Mouse (Mus musculus) hindbrain, embryonic 16.5 days (tissue): ENCODE results near the gene Glis3. TPM values are rescaled to one million over a fixed set of nuclear protein-coding genes. Genes with fewer than 3 reads are reported as not detected.

ENCODE experiments used
- ATAC-seq: fragments of 200-750 bp; cut with Nextera tagmentation; 2 replicates; pipeline ENCODE4 v1.8.0; 2017; ENCODE audit warnings: moderate TSS enrichment, moderate library complexity
- H3K27ac ChIP-seq: fragments of 300-500 bp; sonication (generic); 2 replicates; pipeline ENCODE4 v1.5.1; 2014; ENCODE audit warnings: low read depth, mild to moderate bottlenecking, control low read depth, low read length, moderate library complexity
- H3K27me3 ChIP-seq: fragments of 300-500 bp; sonication (generic); replicated peaks from 2 replicates; pipeline ENCODE4 v1.6.1; 2014; ENCODE audit warnings: low read length; ENCODE audit not compliant: control insufficient read depth, insufficient read depth
- H3K36me3 ChIP-seq: fragments of 300-500 bp; sonication (generic); 2 replicates; pipeline ENCODE4 v1.6.1; 2014; ENCODE audit warnings: mild to moderate bottlenecking, low read length, moderate library complexity, mixed read lengths; ENCODE audit not compliant: control insufficient read depth, insufficient read depth
- H3K4me1 ChIP-seq: fragments of 300-500 bp; sonication (generic); 2 replicates; pipeline ENCODE4 v1.6.1; 2014; ENCODE audit warnings: low read depth, low read length; ENCODE audit not compliant: control insufficient read depth, insufficient read depth
- H3K4me2 ChIP-seq: fragments of 300-500 bp; sonication (generic); 2 replicates; pipeline ENCODE4 v1.6.1; 2014; ENCODE audit warnings: mild to moderate bottlenecking, low read length, control low read depth, moderate library complexity
- H3K4me3 ChIP-seq: fragments of 300-500 bp; sonication (generic); 2 replicates; pipeline ENCODE4 v1.5.1; 2014; ENCODE audit warnings: mild to moderate bottlenecking, low read length, control low read depth, moderate library complexity
- H3K9ac ChIP-seq: fragments of 300-500 bp; sonication (generic); 2 replicates; pipeline ENCODE4 v1.6.1; 2014; ENCODE audit warnings: low read depth, mild to moderate bottlenecking, control low read depth, low read length, moderate library complexity
- H3K9me3 ChIP-seq: fragments of 300-500 bp; sonication (generic); 2 replicates; pipeline ENCODE4 v1.6.1; 2014; ENCODE audit warnings: mild to moderate bottlenecking, low read length, moderate library complexity; ENCODE audit not compliant: control insufficient read depth
- WGBS: fragments of 180-500 bp; shearing (Covaris S2); extraction: QIAGEN DNeasy Blood & Tissue Kit; methylation state at CpG from one replicate; pipeline ENCODE4 v1.1.7; 2014; 5-methylcytosine and 5-hydroxymethylcytosine counted together
- polyA plus RNA-seq: library from polyadenylated mRNA; unstranded; fragments of >200 nt; fragmentation: Nextera tagmentation; extraction: Ambion mirVana; gene quantifications from 2 replicates; pipeline ENCODE4 v1.2.1, GENCODE M21; 2015

The Glis3 gene
- polyA plus RNA-seq, 1 experiment from 2014 or later = 2.5 TPM

DNA sequence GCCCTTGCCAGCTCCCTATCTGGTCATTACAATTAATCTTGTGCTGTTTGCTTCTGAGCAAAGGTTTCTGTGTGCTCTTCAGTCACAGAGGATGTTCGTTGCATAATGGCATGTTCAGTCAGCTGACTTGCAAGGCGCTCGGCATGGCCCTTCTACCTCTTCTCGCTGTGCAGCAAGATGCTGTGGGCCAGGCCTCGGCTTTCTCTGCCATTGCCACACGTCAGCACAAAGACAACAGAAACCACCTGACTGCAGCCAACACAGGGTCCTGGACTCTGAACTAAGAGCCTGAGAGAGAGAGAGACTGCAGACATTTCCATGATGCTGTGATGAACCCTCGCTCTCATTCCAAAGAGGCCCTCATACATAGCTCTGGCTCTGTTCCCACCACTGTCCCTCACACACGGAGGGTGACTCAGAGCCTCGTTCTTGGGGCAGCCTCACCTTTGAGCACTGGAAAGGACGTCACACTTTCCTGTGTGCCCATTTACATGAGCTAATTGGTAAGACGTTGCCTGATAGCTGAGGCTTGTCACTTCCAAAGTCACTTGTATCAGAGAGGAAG, 380.6 kb downstream of the Glis3 start:
- no peaks in the 10 kb centered on the region for H3K4me1 ChIP-seq
- no peak overlapping the region for H3K4me3 ChIP-seq
- no peaks in the 10 kb centered on the region for H3K36me3 ChIP-seq
- H3K9me3 ChIP-seq = no peaks in the 10 kb centered on the region
- no peak overlapping the region for H3K4me2 ChIP-seq
- 0 out of 2 replicates have a peak, but pooled peaks have one; percentile 2 for ATAC-seq
- 61% methylated on average over 11 of the region's 11 CpGs for WGBS
- H3K27me3 ChIP-seq = no peaks in the 10 kb centered on the region
- no peak overlapping the region for H3K9ac ChIP-seq
- H3K27ac ChIP-seq = no peak overlapping the region

DNA sequence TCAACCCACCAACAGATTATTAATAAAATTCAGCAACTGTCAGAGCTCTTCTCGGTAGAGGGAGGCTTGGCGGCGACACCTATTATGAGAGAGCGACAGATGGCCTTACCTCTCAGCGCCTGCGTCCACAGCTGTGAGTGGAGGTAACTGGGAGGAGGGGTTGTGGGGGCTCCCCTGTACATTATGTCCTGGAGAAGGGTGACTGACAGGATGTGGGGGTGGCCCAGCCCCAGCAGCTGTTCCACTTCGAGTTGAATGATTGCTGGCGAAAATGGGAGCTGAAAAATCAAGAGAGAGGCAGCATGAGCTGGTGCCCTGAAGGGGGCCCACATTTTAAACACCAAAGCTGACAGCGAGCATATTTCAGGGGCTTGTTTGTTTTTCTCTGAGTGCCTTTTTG, 381.2 kb downstream of the Glis3 start:
- Histone ChIP-seq H3K4me1 (no peaks in the 10 kb centered on the region), H3K27me3 (no peaks in the 10 kb centered on the region), H3K27ac (no peak overlapping the region), H3K4me3 (no peak overlapping the region), H3K36me3 (no peaks in the 10 kb centered on the region), H3K9ac (no peak overlapping the region), H3K9me3 (no peaks in the 10 kb centered on the region), H3K4me2 (no peak overlapping the region)
- ATAC-seq = peak; percentile 52
- 62% methylated on average over 9 of the region's 9 CpGs for WGBS

DNA sequence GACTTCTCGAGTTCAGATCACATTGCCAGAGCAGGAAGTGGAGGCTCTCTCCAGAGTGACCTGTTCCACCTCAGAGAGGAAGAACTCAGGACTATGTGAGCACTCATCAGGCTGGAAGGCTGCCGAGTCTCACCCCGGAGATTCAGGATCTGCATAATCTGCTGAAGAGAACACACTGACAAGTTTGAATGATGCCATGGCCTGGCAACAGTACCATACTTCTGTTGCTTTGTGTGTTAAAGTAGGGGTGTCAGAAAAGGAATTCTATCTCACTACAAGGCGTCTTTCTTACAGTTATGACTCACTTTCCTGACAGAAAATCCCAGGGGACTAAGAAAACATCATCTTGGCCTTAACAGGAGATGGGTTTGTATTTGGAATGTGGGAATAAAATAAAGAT, 388.3 kb downstream of the Glis3 start:
- H3K27ac ChIP-seq = no peak overlapping the region
- no peaks in the 10 kb centered on the region for H3K9me3 ChIP-seq
- no peak for ATAC-seq
- no peaks in the 10 kb centered on the region for H3K4me1 ChIP-seq
- H3K36me3 ChIP-seq = no peaks in the 10 kb centered on the region
- WGBS = 68% methylated on average over 4 of the region's 4 CpGs
- no peak overlapping the region for H3K4me2 ChIP-seq
- no peak overlapping the region for H3K4me3 ChIP-seq
- no peaks in the 10 kb centered on the region for H3K27me3 ChIP-seq
- no peak overlapping the region for H3K9ac ChIP-seq

DNA sequence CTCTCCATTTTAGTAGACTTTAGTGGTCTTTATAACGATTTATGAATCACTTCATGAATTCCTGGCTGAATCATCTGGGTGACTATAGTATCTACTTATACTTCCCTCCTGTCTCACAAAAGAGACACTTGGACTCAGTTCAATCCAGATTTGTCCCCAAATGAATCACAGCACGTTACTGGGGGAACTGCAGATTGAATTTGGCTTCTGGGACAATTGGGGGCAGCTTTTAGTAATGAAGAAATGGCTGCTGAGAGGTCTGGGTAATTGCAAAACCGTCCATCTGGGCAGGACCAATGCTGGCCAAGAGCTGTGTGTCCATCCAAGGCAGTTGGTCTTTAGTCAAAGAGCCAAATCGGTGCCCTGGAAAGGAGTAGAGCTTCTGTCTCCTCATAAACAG, 390.4 kb downstream of the Glis3 start:
- 52% methylated on average over 4 of the region's 4 CpGs for WGBS
- no peaks in the 10 kb centered on the region for H3K4me1 ChIP-seq
- no peak overlapping the region for H3K4me2 ChIP-seq
- ATAC-seq = peak; percentile 60
- no peaks in the 10 kb centered on the region for H3K9me3 ChIP-seq
- H3K36me3 ChIP-seq = no peaks in the 10 kb centered on the region
- no peak overlapping the region for H3K27ac ChIP-seq
- H3K27me3 ChIP-seq = no peaks in the 10 kb centered on the region
- no peak overlapping the region for H3K9ac ChIP-seq
- no peak overlapping the region for H3K4me3 ChIP-seq

DNA sequence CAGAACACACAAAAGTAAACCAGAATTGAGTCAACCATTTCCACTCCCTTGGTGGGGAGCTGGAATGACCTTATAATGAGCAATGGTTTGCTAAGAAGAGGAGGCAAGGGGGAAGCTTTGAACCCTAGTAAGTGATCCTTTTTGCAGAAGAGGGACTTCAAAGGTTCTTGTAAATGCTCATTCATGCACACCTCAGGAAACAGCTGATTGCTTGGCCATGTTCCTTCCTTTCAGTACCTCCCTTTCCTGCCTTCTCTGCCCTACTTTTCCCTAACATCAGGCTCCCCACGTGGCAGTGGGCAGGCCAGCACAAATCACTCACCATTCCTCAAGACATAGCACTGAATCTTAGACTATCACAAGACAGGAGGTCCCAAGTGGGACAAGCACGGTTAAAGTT, 392.4 kb downstream of the Glis3 start:
- ATAC-seq = no peak

DNA sequence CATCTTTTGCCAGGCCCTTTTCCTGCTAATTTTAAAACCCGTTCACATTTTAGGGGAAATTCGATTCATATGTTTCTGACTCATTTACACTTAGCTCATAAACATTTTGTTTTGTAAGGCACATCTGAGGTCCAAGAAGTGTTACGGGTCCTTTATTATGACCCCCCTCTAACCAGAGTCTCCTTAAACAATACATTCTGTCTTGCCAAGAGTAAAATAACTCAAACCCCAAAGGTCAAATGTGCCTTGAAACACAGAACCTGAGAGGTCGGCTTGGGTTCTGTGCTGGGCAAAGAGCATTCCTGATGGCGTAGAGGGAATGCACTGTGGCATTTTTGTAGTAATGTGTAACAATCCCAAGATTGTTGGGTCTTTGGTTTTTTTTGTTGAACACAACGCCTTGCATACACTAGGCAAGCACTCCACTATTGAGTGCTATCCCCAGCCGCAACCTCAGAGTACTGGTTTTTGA, 395.7 kb downstream of the Glis3 start:
- Histone ChIP-seq H3K4me3 (no peak overlapping the region), H3K4me2 (no peak overlapping the region), H3K27me3 (no peaks in the 10 kb centered on the region), H3K9ac (no peak overlapping the region), H3K4me1 (no peaks in the 10 kb centered on the region), H3K27ac (no peak overlapping the region), H3K9me3 (no peaks in the 10 kb centered on the region), H3K36me3 (no peaks in the 10 kb centered on the region)
- WGBS = 85% methylated on average over 7 of the region's 7 CpGs
- no peak for ATAC-seq

More for the DNA sequence above, 392.4 kb downstream of the Glis3 start:
- no peak overlapping the region for H3K9ac ChIP-seq
- no peak overlapping the region for H3K4me3 ChIP-seq
- no peaks in the 10 kb centered on the region for H3K9me3 ChIP-seq
- no peaks in the 10 kb centered on the region for H3K36me3 ChIP-seq
- H3K27ac ChIP-seq = no peak overlapping the region
- no peaks in the 10 kb centered on the region for H3K4me1 ChIP-seq
- no peaks in the 10 kb centered on the region for H3K27me3 ChIP-seq
- WGBS = 66% methylated on average over 2 of the region's 2 CpGs
- H3K4me2 ChIP-seq = no peak overlapping the region

DNA sequence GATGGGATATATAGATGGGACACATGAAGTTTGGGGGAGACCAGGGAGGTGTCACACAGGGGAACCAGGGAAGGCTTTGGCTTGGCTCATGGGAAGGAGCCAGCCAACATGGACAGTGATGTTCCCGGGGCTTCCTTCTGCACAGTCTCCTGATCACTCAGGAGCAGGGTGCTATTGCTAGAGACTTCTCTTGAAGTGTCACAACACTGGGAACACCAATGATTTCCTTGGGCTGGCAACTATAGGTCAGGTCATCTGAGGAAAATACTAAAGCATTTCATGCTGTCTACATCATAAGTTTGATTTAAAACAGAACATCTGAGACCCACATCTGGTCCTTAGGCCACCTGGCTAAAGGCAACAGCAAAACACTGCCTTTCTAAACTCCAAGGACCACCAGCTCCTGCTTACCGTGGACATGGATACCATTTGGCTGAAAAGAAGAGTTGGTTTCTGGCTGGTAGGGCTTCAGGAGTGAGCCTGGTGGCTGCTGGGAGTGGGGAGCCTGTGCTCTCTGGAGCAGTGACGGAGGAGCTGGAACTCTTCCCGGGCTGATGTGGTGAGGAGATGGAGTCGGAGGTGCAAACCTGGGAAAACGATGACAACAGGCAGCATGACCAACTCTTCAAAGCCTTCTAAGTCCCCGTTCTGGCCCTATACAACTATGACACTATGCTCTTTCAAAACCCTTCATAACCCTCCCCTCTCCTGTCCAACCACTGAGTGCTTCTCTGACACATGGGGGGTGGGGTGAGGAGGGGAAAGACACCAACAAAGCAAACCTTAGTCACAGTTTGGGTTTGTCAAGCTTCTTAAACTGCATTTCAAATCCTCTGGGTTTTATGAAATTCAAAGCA, 396.4 kb downstream of the Glis3 start:
- no peak overlapping the region for H3K4me2 ChIP-seq
- no peak overlapping the region for H3K9ac ChIP-seq
- no peak overlapping the region for H3K4me3 ChIP-seq
- H3K27ac ChIP-seq = no peak overlapping the region
- H3K36me3 ChIP-seq = no peaks in the 10 kb centered on the region
- ATAC-seq = no peak
- H3K4me1 ChIP-seq = no peaks in the 10 kb centered on the region
- no peaks in the 10 kb centered on the region for H3K9me3 ChIP-seq
- no peaks in the 10 kb centered on the region for H3K27me3 ChIP-seq
- WGBS = 94% methylated on average over 7 of the region's 7 CpGs

DNA sequence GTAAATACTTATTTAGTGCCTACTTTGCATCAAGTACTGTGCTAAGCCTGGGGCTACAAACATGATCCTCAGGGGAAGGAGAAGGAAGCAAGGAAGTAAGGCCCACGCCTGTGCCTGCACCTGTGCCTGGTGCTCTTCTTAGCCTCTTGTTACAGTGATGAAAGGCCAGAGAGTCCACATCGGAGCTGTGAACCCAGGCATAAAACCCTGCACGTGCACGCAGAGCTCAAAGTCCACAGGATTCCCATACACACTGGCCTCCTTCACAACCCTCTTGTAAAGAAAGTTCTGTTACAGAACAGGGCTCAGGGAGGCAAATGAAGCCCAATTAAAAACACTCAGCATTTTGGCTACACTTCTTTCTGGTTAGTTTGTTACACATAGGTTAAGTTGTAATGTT, 398.5 kb downstream of the Glis3 start:
- no peaks in the 10 kb centered on the region for H3K27me3 ChIP-seq
- H3K27ac ChIP-seq = no peak overlapping the region
- ATAC-seq = no peak
- H3K9me3 ChIP-seq = no peaks in the 10 kb centered on the region
- H3K4me1 ChIP-seq = no peaks in the 10 kb centered on the region
- H3K4me3 ChIP-seq = no peak overlapping the region
- 62% methylated on average over 4 of the region's 4 CpGs for WGBS
- H3K36me3 ChIP-seq = no peaks in the 10 kb centered on the region
- no peak overlapping the region for H3K9ac ChIP-seq
- H3K4me2 ChIP-seq = no peak overlapping the region

DNA sequence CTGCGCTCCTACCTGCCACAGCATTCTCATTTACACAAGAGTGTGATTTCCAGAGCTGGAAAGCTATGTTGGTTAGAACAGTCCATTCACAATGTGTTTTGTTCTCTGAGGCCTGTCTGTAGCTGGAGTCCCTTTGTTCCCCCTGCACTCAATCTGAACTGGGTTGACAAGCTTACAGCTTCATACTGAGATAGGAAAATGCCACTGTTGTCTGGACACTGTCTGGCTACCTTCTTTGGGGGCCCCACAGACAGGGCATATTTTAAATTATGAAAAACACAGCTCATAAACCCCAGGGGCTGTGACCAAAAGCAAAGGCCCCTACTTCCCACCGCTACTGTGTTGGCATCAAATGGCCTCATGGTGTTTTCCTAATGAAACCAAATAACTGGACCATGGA, 402.8 kb downstream of the Glis3 start:
- H3K4me2 ChIP-seq = no peak overlapping the region
- no peak overlapping the region for H3K9ac ChIP-seq
- H3K9me3 ChIP-seq = no peaks in the 10 kb centered on the region
- H3K36me3 ChIP-seq = no peaks in the 10 kb centered on the region
- 42% methylated on average over 2 of the region's 2 CpGs for WGBS
- no peaks in the 10 kb centered on the region for H3K27me3 ChIP-seq
- ATAC-seq = no peak
- H3K27ac ChIP-seq = no peak overlapping the region
- no peak overlapping the region for H3K4me3 ChIP-seq
- H3K4me1 ChIP-seq = no peaks in the 10 kb centered on the region
